Mouse (Mus musculus) intestine, embryonic 14.5 days (tissue): ENCODE data around the gene Bckdk. TPM values are rescaled to one million over a fixed set of nuclear protein-coding genes. Genes with fewer than 3 reads are reported as not detected.
A peak's percentile ranks its signal among the peaks of the same experiment; 100 is the strongest.

ENCODE experiments used
- ATAC-seq: fragments of 200-750 bp; cut with Nextera tagmentation; replicated peaks from 2 replicates; pipeline ENCODE4 v1.8.0; 2017; ENCODE audit warnings: low read depth, moderate number of reproducible peaks, moderate TSS enrichment, moderate library complexity; ENCODE audit not compliant: low FRiP score, low TSS enrichment
- DNase-seq: peaks from one replicate; pipeline ENCODE4 v3.0.0-alpha.2; 2018; ENCODE audit warnings: low spot score
- H3K27ac ChIP-seq: fragments of 300-500 bp; sonication (generic); 2 replicates; pipeline ENCODE4 v1.5.1; 2014; ENCODE audit warnings: low read depth, mild to moderate bottlenecking, control low read depth
- H3K27me3 ChIP-seq: fragments of 300-500 bp; sonication (generic); replicated peaks from 2 replicates; pipeline ENCODE4 v1.6.1; 2014; ENCODE audit warnings: low read length, control low read depth; ENCODE audit not compliant: control insufficient read depth, insufficient read depth
- H3K36me3 ChIP-seq: fragments of 300-500 bp; sonication (generic); 2 replicates; pipeline ENCODE4 v1.6.1; 2014; ENCODE audit warnings: low read length, control low read depth; ENCODE audit not compliant: control insufficient read depth, insufficient read depth
- H3K4me1 ChIP-seq: fragments of 300-500 bp; sonication (generic); replicated peaks from 2 replicates; pipeline ENCODE4 v1.6.1; 2014; ENCODE audit warnings: low read length, control low read depth, mixed read lengths; ENCODE audit not compliant: control insufficient read depth, insufficient read depth
- H3K4me2 ChIP-seq: fragments of 300-500 bp; sonication (generic); 2 replicates; pipeline ENCODE4 v1.6.1; 2014; ENCODE audit warnings: low read length
- H3K4me3 ChIP-seq: fragments of 300-500 bp; sonication (generic); 2 replicates; pipeline ENCODE4 v1.5.1; 2014; ENCODE audit warnings: low read depth, low read length, control low read depth, mixed read lengths
- H3K9ac ChIP-seq: fragments of 300-500 bp; sonication (generic); 2 replicates; pipeline ENCODE4 v1.6.1; 2014; ENCODE audit warnings: mild to moderate bottlenecking, low read length
- H3K9me3 ChIP-seq: fragments of 300-500 bp; sonication (generic); 2 replicates; pipeline ENCODE4 v1.6.1; 2016; ENCODE audit warnings: low read length, control low read depth; ENCODE audit not compliant: control insufficient read depth
- WGBS: fragments of 180-500 bp; shearing (Covaris S2); extraction: QIAGEN DNeasy Blood & Tissue Kit; methylation state at CpG from one replicate; pipeline ENCODE4 v1.1.7; 2014; 5-methylcytosine and 5-hydroxymethylcytosine counted together
- polyA plus RNA-seq: library from polyadenylated mRNA; unstranded; fragments of >200 nt; fragmentation: Nextera tagmentation; extraction: Ambion mirVana; gene quantifications from 2 replicates; pipeline ENCODE4 v1.2.1, GENCODE M21; 2014

Bckdk gene
- polyA plus RNA-seq, result 188 and 189 TPM in 2 replicates

DNA sequence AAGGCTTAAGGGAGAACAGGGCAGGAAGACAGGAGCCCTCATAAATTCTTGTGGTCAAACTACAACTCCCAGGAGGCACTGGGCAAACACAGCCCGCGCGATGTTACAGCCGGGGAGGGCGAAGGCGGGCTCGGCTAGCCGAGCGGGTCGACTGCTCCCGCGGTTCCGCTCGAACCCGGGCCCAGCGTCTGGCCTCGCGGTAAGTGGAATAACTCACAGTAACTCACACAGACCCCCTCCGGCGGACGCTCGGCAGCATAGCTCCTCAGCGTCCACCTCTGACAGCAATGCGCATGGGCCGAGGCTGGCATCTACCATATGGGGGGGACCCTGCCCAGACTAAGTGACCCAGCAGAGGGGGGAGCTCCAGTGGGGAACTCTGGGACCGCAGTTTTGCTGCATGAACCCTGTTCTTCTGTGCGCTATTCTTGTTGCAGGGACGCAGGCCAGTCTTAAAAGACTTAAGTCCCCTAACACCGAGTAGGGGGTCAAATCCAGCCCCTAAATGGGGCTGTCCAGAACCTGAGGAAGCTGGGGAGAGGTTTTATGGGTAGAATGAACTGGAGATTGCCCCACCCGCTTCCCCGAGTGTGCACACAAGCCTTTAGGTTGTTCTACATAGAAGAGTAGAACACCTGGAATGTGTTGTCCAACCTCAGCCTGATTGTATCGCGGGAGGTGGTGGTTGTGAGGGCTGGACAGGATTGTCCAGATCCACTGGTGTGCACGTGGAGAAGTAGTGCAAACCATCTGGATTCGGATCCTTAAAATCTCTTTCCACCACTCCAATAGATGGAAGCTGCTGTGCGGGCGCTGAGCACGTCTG lies at the start of gene Bckdk:
Gene Bckdk (plus strand): TSS at position 112 of the 826 bp plus-strand sequence.
- peak within 1 kb of the TSS; percentile 85 for H3K27ac ChIP-seq
- peak; percentile 83 for DNase-seq
- peak within 1 kb of the TSS; percentile 88 for H3K4me3 ChIP-seq
- H3K4me2 ChIP-seq, result peak within 1 kb of the TSS; percentile 88
- 7% methylated on average over 38 of the region's 38 CpGs for WGBS
- no peaks in the 10 kb centered on the region for H3K9me3 ChIP-seq
- H3K27me3 ChIP-seq, result no peaks in the 10 kb centered on the region
- ATAC-seq, result peak; percentile 84
- H3K9ac ChIP-seq, result peak within 1 kb of the TSS; percentile 92
- H3K36me3 ChIP-seq, result peaks cover 44% of the 10 kb centered on the region
- peaks cover 7% of the 10 kb centered on the region for H3K4me1 ChIP-seq

DNA sequence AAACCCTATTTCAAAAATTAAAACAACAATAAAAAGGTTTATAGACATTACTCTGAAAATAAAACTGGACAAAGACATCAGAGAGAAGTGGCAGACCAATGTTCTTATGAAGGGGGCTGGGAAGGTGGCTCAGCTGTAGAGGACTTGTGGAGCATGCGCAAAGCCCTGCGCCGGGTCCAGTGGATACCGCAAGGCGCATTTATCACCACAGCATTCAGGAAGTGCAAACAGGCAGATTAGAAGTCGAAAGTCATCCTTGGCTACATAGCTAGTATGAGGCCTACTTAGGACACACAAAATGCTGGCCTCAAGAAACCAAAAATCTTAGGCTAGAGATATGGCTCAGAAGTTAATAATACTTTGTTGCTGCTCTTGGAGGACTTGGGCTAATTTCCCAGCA lies 45.6 kb upstream of the Bckdk start:
- ATAC-seq (no peak), DNase-seq (no peak)
- Histone ChIP-seq H3K27me3 (no peaks in the 10 kb centered on the region), H3K27ac (no peak overlapping the region), H3K4me3 (no peak overlapping the region), H3K36me3 (no peaks in the 10 kb centered on the region), H3K4me1 (no peaks in the 10 kb centered on the region), H3K9me3 (no peaks in the 10 kb centered on the region), H3K9ac (no peak overlapping the region), H3K4me2 (no peak overlapping the region)
- WGBS, result 92% methylated on average over 6 of the region's 6 CpGs

DNA sequence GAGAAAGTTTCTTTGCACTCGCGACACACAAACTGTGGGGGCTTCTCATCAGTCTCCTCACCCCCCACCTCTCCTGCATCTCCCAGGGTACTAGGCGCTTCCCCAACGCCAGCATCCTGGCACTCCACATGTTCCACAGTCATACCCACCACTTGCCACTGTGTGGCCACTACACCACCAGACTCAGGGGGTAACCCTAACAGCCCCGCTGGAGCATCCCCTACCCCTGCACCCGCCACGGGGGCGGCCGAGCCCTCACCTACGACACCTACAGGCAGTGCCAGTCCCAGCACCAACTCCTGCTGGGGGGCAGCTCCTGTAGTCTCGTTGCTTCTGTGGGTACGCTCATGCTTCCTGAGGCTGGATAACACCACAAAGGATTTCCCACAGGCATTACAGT lies 37.4 kb upstream of the Bckdk start:
- 92% methylated on average over 12 of the region's 12 CpGs for WGBS
- ATAC-seq, result no peak

DNA sequence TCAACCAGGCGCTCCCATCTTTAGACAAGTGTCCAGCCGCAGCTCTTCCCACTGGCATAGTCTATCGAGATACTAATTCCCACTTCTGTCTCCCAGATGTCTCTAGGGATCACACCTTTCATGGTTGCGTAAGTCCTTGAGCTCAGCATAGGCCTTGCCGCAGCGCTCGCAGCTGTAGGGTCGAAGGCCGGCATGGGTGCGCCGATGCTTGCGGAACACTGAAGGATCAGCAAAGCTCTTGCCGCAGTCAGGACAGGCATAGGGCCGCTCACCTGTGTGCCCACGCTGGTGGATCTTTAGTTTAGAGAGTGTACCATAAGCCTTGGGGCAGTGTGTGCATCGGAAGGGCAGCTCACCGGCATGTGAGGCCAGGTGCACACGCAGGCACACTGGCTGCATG lies 36.2 kb upstream of the Bckdk start:
- DNase-seq (no peak), ATAC-seq (no peak)
- Histone ChIP-seq H3K4me1 (no peaks in the 10 kb centered on the region), H3K9ac (no peak overlapping the region), H3K4me3 (no peak overlapping the region), H3K4me2 (no peak overlapping the region), H3K27me3 (no peaks in the 10 kb centered on the region), H3K36me3 (peaks cover 43% of the 10 kb centered on the region), H3K9me3 (no peaks in the 10 kb centered on the region), H3K27ac (no peak overlapping the region)
- 97% methylated on average over 18 of the region's 18 CpGs for WGBS

More for the DNA sequence above, 37.4 kb upstream of the Bckdk start:
- no peak overlapping the region for H3K9ac ChIP-seq
- H3K4me3 ChIP-seq, result no peak overlapping the region
- no peak overlapping the region for H3K4me2 ChIP-seq
- H3K4me1 ChIP-seq, result no peaks in the 10 kb centered on the region
- no peaks in the 10 kb centered on the region for H3K27me3 ChIP-seq
- H3K36me3 ChIP-seq, result peaks cover 39% of the 10 kb centered on the region
- no peaks in the 10 kb centered on the region for H3K9me3 ChIP-seq
- DNase-seq, result no peak
- H3K27ac ChIP-seq, result no peak overlapping the region

DNA sequence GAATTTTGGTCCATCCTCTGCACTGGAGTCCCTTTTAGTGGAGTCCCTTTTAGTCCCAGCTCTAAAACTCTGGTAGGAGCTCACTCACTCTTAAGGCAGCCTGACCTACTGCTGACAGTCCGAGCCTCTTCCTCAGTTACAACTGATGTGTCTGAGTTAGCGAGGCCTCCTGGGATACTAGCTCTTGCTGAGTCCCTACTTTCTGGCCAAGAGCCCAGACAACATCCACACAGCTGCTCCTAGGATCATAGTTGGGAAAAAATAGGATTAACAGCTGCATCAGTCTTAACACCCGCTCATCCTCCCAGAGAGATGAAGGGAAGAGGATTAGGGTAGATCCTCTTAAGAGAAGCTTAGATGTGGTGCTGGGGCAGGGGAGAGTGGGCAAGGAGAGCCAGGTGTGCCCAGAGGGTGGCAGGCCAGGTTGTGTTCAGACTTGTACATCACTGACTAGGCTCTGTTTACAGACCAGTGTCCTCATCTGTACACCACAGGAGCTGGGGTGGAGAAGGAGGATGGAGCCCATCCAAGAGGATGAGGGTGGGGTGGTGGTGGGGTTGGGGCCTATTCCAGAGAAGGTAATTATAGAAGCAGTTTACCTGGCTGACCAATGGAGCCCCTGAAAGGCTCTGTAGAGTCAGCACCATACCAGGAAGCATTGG lies 34.6 kb upstream of the Bckdk start:
- Histone ChIP-seq H3K27me3 (no peaks in the 10 kb centered on the region), H3K4me2 (no peak overlapping the region), H3K4me1 (peaks cover 6% of the 10 kb centered on the region; the same call in 1 of the 2 replicates), H3K27ac (no peak overlapping the region), H3K4me3 (no peak overlapping the region), H3K9me3 (no peaks in the 10 kb centered on the region), H3K36me3 (peaks cover 46% of the 10 kb centered on the region), H3K9ac (no peak overlapping the region)
- DNase-seq (no peak), ATAC-seq (no peak; the same call in 1 of the 2 replicates)
- 61% methylated on average over 3 of the region's 3 CpGs for WGBS

DNA sequence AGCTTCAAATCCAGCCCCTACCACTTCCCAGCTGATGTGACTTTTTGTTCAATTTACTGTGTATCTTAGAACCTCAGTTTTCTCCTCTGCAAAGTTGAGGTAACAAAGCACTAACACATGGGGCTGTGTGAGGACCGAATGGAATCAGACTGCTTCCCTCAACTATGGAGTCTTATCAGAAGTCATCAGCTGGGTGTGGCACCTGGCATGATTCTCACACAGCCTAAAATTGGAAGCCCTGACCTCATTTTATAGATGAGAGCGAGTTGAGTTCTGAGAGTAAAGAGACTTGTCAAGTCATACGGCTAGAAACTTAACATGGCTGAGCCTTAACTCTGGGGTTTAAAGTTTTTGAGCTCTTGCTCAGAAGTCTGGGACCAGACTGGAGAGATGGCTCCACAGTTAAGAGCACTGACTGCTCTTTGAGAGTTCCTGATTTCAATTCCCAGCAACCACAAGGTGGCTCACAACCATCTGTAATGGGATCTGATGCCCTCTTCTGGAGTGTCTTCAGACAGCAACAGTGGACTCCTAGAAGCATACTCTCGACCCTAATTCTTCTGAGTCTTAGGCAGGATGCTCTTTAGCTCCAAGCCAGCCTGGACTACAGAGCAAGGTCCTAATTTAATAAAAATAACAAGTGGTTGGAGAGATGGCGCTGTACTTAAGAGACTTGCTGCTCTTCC lies 33.6 kb upstream of the Bckdk start:
- DNase-seq (no peak), ATAC-seq (no peak)
- H3K27me3 ChIP-seq, result no peaks in the 10 kb centered on the region
- WGBS, result 81% methylated on average over 5 of the region's 5 CpGs
- peaks cover 10% of the 10 kb centered on the region; the same call in 1 of the 2 replicates for H3K4me1 ChIP-seq
- no peak overlapping the region for H3K9ac ChIP-seq
- H3K9me3 ChIP-seq, result no peaks in the 10 kb centered on the region
- no peak overlapping the region for H3K4me3 ChIP-seq
- H3K27ac ChIP-seq, result no peak overlapping the region
- no peak overlapping the region for H3K4me2 ChIP-seq
- peaks cover 37% of the 10 kb centered on the region for H3K36me3 ChIP-seq

DNA sequence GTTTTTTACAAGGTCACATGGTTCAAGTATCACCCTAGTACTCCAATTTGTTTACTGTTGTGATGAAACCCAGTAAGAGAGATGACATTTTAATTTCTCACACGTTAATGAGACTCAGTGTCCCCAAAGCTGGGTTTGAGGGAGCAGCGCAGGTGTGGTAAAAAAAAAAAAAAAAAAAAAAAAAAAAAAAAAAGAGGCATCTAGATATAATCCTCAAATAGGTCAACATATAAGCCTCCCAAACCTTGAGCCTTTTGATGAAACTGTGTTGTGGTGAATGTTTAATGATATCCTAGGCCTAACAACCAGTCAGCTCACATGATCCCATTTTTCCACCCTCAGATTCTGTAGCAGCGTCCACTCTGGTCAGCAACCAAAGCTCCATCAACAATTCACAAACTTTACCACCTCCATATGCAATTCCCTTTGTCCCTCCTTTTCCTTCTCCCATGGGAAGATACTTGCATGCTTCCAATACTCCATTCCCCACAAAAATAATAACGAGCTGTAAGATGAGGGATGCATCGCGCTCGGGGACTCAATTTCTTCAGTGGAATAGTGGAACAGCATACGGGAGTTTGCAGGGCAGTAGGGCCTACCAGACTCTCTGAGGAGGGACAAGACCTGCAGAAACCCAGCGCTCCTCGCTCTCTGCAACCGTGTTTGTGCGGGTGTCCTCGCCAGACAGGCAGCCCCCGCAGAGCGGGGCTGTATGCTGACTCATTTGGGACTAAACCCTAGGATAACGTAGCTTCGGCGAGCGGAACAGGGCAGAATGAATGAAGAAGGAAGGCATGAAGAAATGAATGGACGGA lies 28.9 kb upstream of the Bckdk start:
- DNase-seq (no peak), ATAC-seq (peak; percentile 14; the same call in 1 of the 2 replicates)
- 4% methylated on average over 20 of the region's 20 CpGs for WGBS
- Histone ChIP-seq H3K9ac (peak overlapping the region; percentile 98), H3K4me2 (peak overlapping the region; percentile 79), H3K4me1 (peaks cover 18% of the 10 kb centered on the region), H3K9me3 (no peaks in the 10 kb centered on the region), H3K27me3 (no peaks in the 10 kb centered on the region), H3K36me3 (peaks cover 32% of the 10 kb centered on the region), H3K4me3 (peak overlapping the region; percentile 96), H3K27ac (peak overlapping the region; percentile 99)

DNA sequence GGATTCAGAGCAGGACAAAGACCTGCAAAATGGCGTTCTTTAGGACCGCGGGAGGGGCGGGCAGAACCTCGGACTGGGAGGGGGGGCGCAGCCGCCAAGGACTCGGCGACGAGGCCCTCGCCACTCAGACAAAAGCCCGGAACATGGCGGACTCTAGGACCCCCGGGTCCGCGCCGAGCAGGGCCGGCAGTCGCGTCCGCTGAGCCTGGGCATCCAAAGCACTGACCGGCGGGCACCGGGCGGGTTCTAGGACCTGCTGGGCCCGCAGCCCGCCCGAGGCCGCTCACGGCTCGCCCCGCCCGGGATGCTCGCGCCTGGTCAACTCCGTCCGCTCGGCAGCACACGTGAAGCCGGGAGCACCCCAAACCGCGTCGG lies 28.3 kb upstream of the Bckdk start:
- Histone ChIP-seq H3K4me1 (peaks cover 18% of the 10 kb centered on the region), H3K4me2 (peak overlapping the region; percentile 79), H3K36me3 (peaks cover 38% of the 10 kb centered on the region), H3K27ac (peak overlapping the region; percentile 99), H3K9ac (peak overlapping the region; percentile 98), H3K9me3 (no peaks in the 10 kb centered on the region), H3K4me3 (peak overlapping the region; percentile 96), H3K27me3 (no peaks in the 10 kb centered on the region)
- peak; percentile 93 for ATAC-seq
- WGBS, result under 1% methylated on average over 40 of the region's 43 CpGs
- peak; percentile 95 for DNase-seq
